Mouse (Mus musculus) adrenal gland, postnatal 4 days (tissue): ENCODE data around the gene Ssbp4. TPM values are rescaled to one million over a fixed set of nuclear protein-coding genes. Genes with fewer than 3 reads are reported as not detected.
A peak's percentile ranks its signal among the peaks of the same experiment; 100 is the strongest.

Source experiments
- DNase-seq, 2 experiments: peaks; one replicate each; pipeline ENCODE4 v3.0.0; 2021 to 2022; ENCODE audit warnings: low spot score in 2 of 2, mixed read lengths in 2 of 2
- total RNA-seq, 2 experiments: library from RNA; stranded (reverse); gene quantifications; 2 replicates each; pipeline ENCODE4 v1.2.3; 2021

The Ssbp4 gene
- total RNA-seq, 2 experiments from 2014 or later = 137 to 154 TPM

GRCm38 (mm10) chr8:70558983-70559382 lies 49.7 kb downstream of the Ssbp4 start:
- no peak for DNase-seq

- DNase-seq = no peak
Measured at GRCm38 (mm10) chr8:70558334-70558733, 50.3 kb downstream of the Ssbp4 start.

DNA sequence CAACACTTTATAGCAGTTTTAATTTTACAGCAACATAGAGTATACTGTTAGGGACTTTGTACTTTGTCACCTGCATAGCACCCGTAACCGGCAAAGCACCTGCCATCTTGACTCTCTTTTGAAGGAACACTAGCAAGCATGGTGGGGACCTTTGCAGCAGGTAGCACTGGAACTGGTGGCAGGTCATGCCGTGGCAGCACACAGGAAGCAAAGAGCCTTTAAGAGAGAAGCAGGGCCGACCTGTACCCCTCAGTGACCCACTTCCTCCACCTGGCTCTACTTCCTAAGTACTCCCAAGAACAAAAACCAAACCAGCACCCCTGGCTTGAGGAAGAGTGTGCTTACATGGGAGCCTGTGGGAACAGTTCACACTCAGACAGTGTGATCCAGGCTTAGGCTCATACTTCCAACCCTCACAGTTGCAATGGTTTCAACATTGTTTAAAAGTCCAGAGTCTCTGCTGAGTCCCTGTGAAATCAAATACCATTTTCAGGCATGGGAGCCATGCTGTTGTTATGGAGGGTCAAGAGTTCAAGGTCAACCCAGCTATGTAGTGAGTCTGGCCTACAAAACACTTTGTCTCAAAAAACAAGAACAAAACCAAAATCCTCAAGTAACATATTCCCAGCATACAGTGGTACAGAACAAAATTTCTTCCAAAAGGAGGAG lies 53.5 kb downstream of the Ssbp4 start:
- DNase-seq = no peak

DNA sequence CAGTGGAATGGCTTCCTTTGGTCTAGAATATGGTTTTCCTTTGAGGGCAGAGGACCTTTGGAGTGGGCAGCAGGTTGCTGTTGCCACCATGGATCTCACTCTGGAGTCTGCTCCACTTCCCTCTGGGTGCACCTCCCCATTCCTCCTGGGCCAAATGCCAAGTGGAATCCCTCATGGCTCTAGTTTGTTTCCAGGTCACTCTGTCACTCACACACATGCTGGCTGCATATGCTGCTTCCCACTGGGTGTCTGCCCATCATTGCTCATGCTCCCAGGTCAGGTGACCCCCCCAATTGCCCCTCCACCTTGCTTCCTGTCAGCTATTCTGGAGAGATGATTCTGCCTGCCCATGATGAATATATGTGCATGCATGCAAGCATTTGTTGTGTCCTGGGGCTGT lies 54.9 kb downstream of the Ssbp4 start:
- DNase-seq = peak in 1 of 2 experiments; percentile 52

DNA sequence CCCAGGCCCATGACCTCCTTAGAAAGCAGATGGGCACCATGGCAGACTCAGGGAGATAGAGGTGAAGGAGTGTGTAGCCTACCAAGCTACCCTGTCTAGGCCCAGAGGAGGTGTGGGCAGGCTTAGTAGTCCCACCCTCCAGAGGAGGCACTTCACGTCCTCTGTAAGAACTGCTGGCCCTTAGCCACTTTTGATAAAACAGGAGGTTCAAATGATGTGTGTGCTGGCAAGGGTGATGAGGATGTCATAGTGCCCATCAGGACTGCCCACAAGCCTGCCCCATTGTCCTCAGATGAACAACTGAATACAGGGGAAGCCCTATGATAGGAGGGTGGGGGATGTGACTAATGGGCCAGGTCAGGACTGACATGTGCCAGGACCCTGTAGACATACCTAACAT lies 55.8 kb downstream of the Ssbp4 start:
- DNase-seq = no peak

DNA sequence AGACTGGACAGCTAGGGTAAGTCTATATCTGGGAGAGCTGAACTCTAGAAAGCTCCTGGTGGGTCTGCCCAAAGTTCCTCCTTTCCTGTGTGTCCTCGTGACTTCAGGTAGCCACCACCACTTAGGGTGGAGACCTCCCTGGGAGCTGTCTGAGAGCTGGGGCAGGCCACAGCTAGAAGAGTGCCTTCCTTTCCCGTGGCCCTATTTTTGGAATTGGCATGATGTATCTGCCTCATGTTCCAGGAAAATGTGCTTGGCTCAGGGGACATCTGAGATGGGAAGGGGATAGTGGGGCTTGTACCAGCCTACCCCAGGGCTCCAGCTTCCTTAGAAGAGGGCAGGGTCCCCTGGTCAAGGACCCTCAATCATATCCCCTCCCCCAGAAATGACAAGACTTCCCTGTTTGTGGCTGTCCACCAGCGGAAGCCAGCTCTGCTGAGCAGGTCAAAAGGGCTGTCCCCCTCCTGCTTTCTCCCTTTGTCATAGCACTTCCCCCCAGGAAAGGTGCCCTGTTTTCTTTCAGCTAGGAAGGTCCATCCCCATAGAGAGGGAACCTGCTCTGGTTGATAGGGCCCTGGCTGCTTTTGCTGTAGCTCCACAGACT lies 57.0 kb downstream of the Ssbp4 start:
- no peak for DNase-seq

DNA sequence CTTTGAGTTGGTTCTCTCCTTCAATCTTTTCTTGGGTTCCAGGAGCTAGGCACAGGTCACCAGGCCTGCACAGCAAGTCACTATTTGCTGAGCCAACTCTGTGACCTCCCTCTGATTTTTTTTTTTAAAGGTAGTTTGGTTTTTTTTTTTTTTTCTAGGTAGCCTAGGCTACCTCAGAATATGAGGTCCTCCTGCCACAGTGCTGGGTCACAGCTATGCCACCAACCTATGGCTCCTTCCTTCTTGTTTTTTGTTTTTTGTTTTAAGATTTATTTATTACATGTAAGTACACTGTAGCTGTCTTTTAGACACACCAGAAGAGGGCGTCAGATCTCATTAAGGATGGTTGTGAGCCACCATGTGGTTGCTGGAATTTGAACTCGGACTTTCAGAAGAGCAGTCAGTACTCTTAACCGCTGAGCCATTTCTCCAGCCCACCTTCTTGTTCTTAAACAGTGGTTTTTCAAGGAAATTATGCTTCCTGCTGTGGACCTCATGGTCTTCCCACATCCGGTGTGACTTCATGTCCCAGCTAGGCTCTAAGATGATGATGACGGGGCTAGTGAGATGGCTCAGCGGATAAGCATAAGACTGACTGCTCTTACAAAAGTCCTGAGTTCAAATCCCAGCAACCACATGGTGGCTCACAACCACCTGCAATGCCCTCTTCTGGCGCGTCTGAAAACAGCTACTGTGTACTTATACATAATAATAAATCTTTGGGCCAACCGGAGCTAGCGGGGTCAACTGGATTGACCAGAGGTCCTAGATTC lies 59.1 kb downstream of the Ssbp4 start:
- no peak for DNase-seq

- DNase-seq = no peak
Measured at GRCm38 (mm10) chr8:70547762-70548161, 60.9 kb downstream of the Ssbp4 start.

Other genes with a start within 250 kb of the Ssbp4 start
- gene Comp, start 235.3 kb downstream of the Ssbp4 start, total RNA-seq = 1 to 10 TPM in 1 of 2 experiments, under 1 TPM in 1; 0.28 to 1.0 TPM
- 10 to 100 TPM; 33.2 to 34.5 TPM for gene Crtc1, start 169.3 kb downstream of the Ssbp4 start, total RNA-seq
- 10 to 100 TPM; 18.7 to 20.4 TPM for gene Klhl26, start 131.9 kb downstream of the Ssbp4 start, total RNA-seq
- 1 to 10 TPM; 3.6 to 5.0 TPM for gene Tmem59l, start 121.5 kb downstream of the Ssbp4 start, total RNA-seq
- under 1 TPM in 1 of 2 experiments, not detected in 1; 0.45 TPM for gene Crlf1, start 115.7 kb downstream of the Ssbp4 start, total RNA-seq
- gene Rex1bd, start 102.1 kb downstream of the Ssbp4 start, total RNA-seq = 100 to 1,000 TPM; 105 to 109 TPM
- 1,000 to 10,000 TPM; 1,529 to 1,618 TPM for gene Uba52, start 98.1 kb downstream of the Ssbp4 start, total RNA-seq
- gene Fkbp8, start 81.1 kb downstream of the Ssbp4 start, total RNA-seq = 100 to 1,000 TPM; 315 to 322 TPM
- 10 to 100 TPM; 80.4 to 80.5 TPM for gene Kxd1, start 80.9 kb downstream of the Ssbp4 start, total RNA-seq
- 10 to 100 TPM; 31.0 to 32.4 TPM for gene Ell, start 69.4 kb downstream of the Ssbp4 start, total RNA-seq
- 10 to 100 TPM; 82.6 to 88.9 TPM for gene Isyna1, start 14.5 kb downstream of the Ssbp4 start, total RNA-seq
- gene Lrrc25, start 7.3 kb upstream of the Ssbp4 start, total RNA-seq = 1 to 10 TPM; 2.9 to 3.8 TPM
- gene Gdf15, start 23.6 kb upstream of the Ssbp4 start, total RNA-seq = 1 to 10 TPM in 1 of 2 experiments, under 1 TPM in 1; 0.59 to 1.8 TPM
- 10 to 100 TPM; 62.1 to 76.0 TPM for gene Pgpep1, start 51.5 kb upstream of the Ssbp4 start, total RNA-seq
- 10 to 100 TPM; 96.6 to 99.0 TPM for gene Lsm4, start 64.4 kb upstream of the Ssbp4 start, total RNA-seq
- gene Jund, start 90.1 kb upstream of the Ssbp4 start, total RNA-seq = 100 to 1,000 TPM; 185 to 195 TPM
- gene Iqcn, start 94.6 kb upstream of the Ssbp4 start, total RNA-seq = under 1 TPM; 0.14 to 0.25 TPM
- not detected for gene Gm3336, start 109.7 kb upstream of the Ssbp4 start, total RNA-seq
- gene Pde4c, start 114.8 kb upstream of the Ssbp4 start, total RNA-seq = 1 to 10 TPM; 2.2 to 5.6 TPM
- gene Rab3a, start 145.8 kb upstream of the Ssbp4 start, total RNA-seq = 10 to 100 TPM; 58.9 to 59.7 TPM
- 100 to 1,000 TPM in 1 of 2 experiments, 10 to 100 TPM in 1; 93.1 to 109 TPM for gene Mpv17l2, start 152.1 kb upstream of the Ssbp4 start, total RNA-seq
- gene Pik3r2, start 167.8 kb upstream of the Ssbp4 start, total RNA-seq = 10 to 100 TPM; 72.0 to 78.8 TPM
- gene Mast3, start 196.2 kb upstream of the Ssbp4 start, total RNA-seq = 10 to 100 TPM; 34.5 to 40.9 TPM
- under 1 TPM; 0.22 to 0.37 TPM for gene Il12rb1, start 199.6 kb upstream of the Ssbp4 start, total RNA-seq
- gene Arrdc2, start 230.8 kb upstream of the Ssbp4 start, total RNA-seq = 10 to 100 TPM; 14.6 to 15.7 TPM